In genomic region chr15:80658815-80659471, GRCm38 (mm10) we compare ENCODE assay signal across 13 mouse cellular contexts. TPM values are rescaled to one million over a fixed set of nuclear protein-coding genes. Genes with fewer than 3 reads are reported as not detected.
DNase-seq lines count a peak whose midpoint lies in the region; ATAC-seq lines count a peak whose summit lies in the region.
"Had no signal": no experiment of that assay in that cellular context is flagged by ENCODE, and none has a peak within 500 bp of the region (broad histone marks: within the 10 kb centered on the region; RNA-seq: fewer than 3 reads in every experiment).

No protein-coding gene starts in this region.

- H3K27me3 ChIP-seq in forebrain, embryonic 14.5 days (replicated peaks; ENCODE audit: control insufficient read depth, insufficient read depth, low read length), result no peaks in the 10 kb centered on the region
- H3K27me3 ChIP-seq in forebrain, embryonic 15.5 days, result no peaks in the 10 kb centered on the region
- H3K27me3 ChIP-seq in midbrain, embryonic 15.5 days (replicated peaks), result no peaks in the 10 kb centered on the region
- H3K27me3 ChIP-seq: neural tube, embryonic 15.5 days had no signal

- WGBS in forebrain, embryonic 14.5 days, result 63% methylated on average over 6 of the region's 6 CpGs
- WGBS in forebrain, embryonic 15.5 days, result 56% methylated on average over 6 of the region's 6 CpGs
- 52% methylated on average over 6 of the region's 6 CpGs for WGBS in midbrain, embryonic 15.5 days

- H3K27ac ChIP-seq in forebrain, embryonic 14.5 days (ENCODE audit: low read depth, low read length), result no peak overlapping the region
- no peak overlapping the region for H3K27ac ChIP-seq in forebrain, embryonic 15.5 days (replicated peaks)
- H3K27ac ChIP-seq in midbrain, embryonic 15.5 days, result no peak overlapping the region
- H3K27ac ChIP-seq: liver, embryonic 14.5 days; neural tube, embryonic 15.5 days had no signal

- H3K9ac ChIP-seq in forebrain, embryonic 14.5 days (ENCODE audit: low read length), result no peak overlapping the region
- H3K9ac ChIP-seq in forebrain, embryonic 15.5 days (replicated peaks), result no peak overlapping the region
- no peak overlapping the region for H3K9ac ChIP-seq in midbrain, embryonic 15.5 days
- H3K9ac ChIP-seq: liver, embryonic 14.5 days; neural tube, embryonic 15.5 days had no signal

- H3K4me3 ChIP-seq in forebrain, embryonic 14.5 days (ENCODE audit: low read depth, low read length), result no peak overlapping the region
- H3K4me3 ChIP-seq in forebrain, embryonic 15.5 days, result no peak overlapping the region
- no peak overlapping the region for H3K4me3 ChIP-seq in midbrain, embryonic 15.5 days
- H3K4me3 ChIP-seq: neural tube, embryonic 15.5 days had no signal

- H3K36me3 ChIP-seq in forebrain, embryonic 14.5 days (ENCODE audit: control insufficient read depth, insufficient read depth, low read length), result no peaks in the 10 kb centered on the region
- no peaks in the 10 kb centered on the region for H3K36me3 ChIP-seq in forebrain, embryonic 15.5 days
- H3K36me3 ChIP-seq in midbrain, embryonic 15.5 days (replicated peaks), result no peaks in the 10 kb centered on the region
- H3K36me3 ChIP-seq: neural tube, embryonic 15.5 days had no signal

- H3K9me3 ChIP-seq in forebrain, embryonic 14.5 days (replicated peaks; ENCODE audit: control insufficient read depth, low read length), result no peaks in the 10 kb centered on the region
- no peaks in the 10 kb centered on the region for H3K9me3 ChIP-seq in forebrain, embryonic 15.5 days
- H3K9me3 ChIP-seq in midbrain, embryonic 15.5 days, result no peaks in the 10 kb centered on the region
- H3K9me3 ChIP-seq: neural tube, embryonic 15.5 days had no signal

- peak; percentile 48 for DNase-seq in forebrain, embryonic 14.5 days (ENCODE audit: low spot score)
- DNase-seq in right cerebral cortex, adult 18-20 months, result peak; percentile 67
- DNase-seq in right cerebral cortex, postnatal 4 days, result no peak
- no peak for DNase-seq in urinary bladder, adult 2 months (ENCODE audit: low spot score)
- DNase-seq in spleen, adult 18-20 months, result no peak
- no peak for DNase-seq in cerebellum, adult 9-11 months
- DNase-seq: adrenal gland, postnatal 10 days; cerebellum, adult 11 months; thymus, adult 18-20 months had no signal

- peaks cover 7% of the 10 kb centered on the region; the same call in 1 of the 2 replicates for H3K4me1 ChIP-seq in forebrain, embryonic 14.5 days (ENCODE audit: control insufficient read depth, insufficient read depth, low read length)
- peaks cover 9% of the 10 kb centered on the region for H3K4me1 ChIP-seq in forebrain, embryonic 15.5 days
- H3K4me1 ChIP-seq in midbrain, embryonic 15.5 days, result peaks cover 11% of the 10 kb centered on the region

- ATAC-seq in forebrain, embryonic 14.5 days, result no peak
- ATAC-seq in forebrain, embryonic 15.5 days (replicated peaks), result no peak
- ATAC-seq in midbrain, embryonic 15.5 days (replicated peaks), result peak; percentile 69; the same call in 1 of the 2 replicates

- H3K4me2 ChIP-seq in forebrain, embryonic 14.5 days (ENCODE audit: low read length), result no peak overlapping the region
- no peak overlapping the region for H3K4me2 ChIP-seq in forebrain, embryonic 15.5 days (replicated peaks)
- H3K4me2 ChIP-seq in midbrain, embryonic 15.5 days, result no peak overlapping the region
- H3K4me2 ChIP-seq: neural tube, embryonic 15.5 days had no signal

RNA-seq across cellular contexts. Expression of gene Fam83f, which starts 12.7 kb away (rescaled TPM):
- polyA plus RNA-seq in forebrain, embryonic 14.5 days (2014; fragmentation: Nextera tagmentation; extraction: Ambion mirVana), result not detected in 2 replicates
- 0.05 and 0.15 TPM in 2 replicates for polyA plus RNA-seq in forebrain, embryonic 15.5 days (2015; fragmentation: Nextera tagmentation; extraction: Ambion mirVana)
- 0.36 and 0.52 TPM in 2 replicates for polyA plus RNA-seq in midbrain, embryonic 15.5 days (2015; fragmentation: Nextera tagmentation; extraction: Ambion mirVana)
- 18.5 and 19.9 TPM in 2 replicates for polyA plus RNA-seq in urinary bladder, adult 2 months (2012; rRNA removed)

RNA-seq across cellular contexts. Expression of gene Tnrc6b, which starts 52.2 kb away (rescaled TPM):
- 10.0 and 15.0 TPM in 2 replicates for polyA plus RNA-seq in forebrain, embryonic 14.5 days (2014; fragmentation: Nextera tagmentation; extraction: Ambion mirVana)
- 34.2 and 35.2 TPM in 2 replicates for polyA plus RNA-seq in forebrain, embryonic 15.5 days (2015; fragmentation: Nextera tagmentation; extraction: Ambion mirVana)
- polyA plus RNA-seq in midbrain, embryonic 15.5 days (2015; fragmentation: Nextera tagmentation; extraction: Ambion mirVana), result 39.3 and 47.2 TPM in 2 replicates
- polyA plus RNA-seq in urinary bladder, adult 2 months (2012; rRNA removed), result 7.8 and 12.6 TPM in 2 replicates

Comparison
In these comparisons a context has a peak if more than half of its experiments do, and no peak if none do; other contexts are left out.
1. DNase-seq: peak in forebrain, embryonic 14.5 days (single experiment) and right cerebral cortex, adult 18-20 months (single experiment); none in right cerebral cortex, postnatal 4 days (single experiment), urinary bladder, adult 2 months (single experiment), spleen, adult 18-20 months (0 of 2) and cerebellum, adult 9-11 months (single experiment).
2. RNA of gene Fam83f, which starts 12.7 kb away (polyA plus RNA-seq): 18.5 to 19.9 TPM in urinary bladder, adult 2 months; 0.36 to 0.52 TPM in midbrain, embryonic 15.5 days, 0.05 to 0.15 TPM in forebrain, embryonic 15.5 days and not detected in forebrain, embryonic 14.5 days; every median in the first group is over 10 times any median in the second.